In genomic region chr1:172499765-172500441, GRCm38 (mm10) we compare ENCODE assay signal across 7 mouse cellular contexts. TPM values are rescaled to one million over a fixed set of nuclear protein-coding genes. Genes with fewer than 3 reads are reported as not detected.
DNase-seq lines count a peak whose midpoint lies in the region; ATAC-seq and TF ChIP-seq lines count a peak whose summit lies in the region.

Tagln2 (plus strand) TSS chr1:172500047.

- peaks cover 33% of the 10 kb centered on the region for H3K36me3 ChIP-seq in G1E (replicated peaks)
- peaks cover 42% of the 10 kb centered on the region for H3K36me3 ChIP-seq in hindbrain, embryonic 13.5 days
- H3K36me3 ChIP-seq in limb, embryonic 14.5 days (ENCODE audit: control insufficient read depth, insufficient read depth, low read length), result peaks cover 28% of the 10 kb centered on the region
- H3K36me3 ChIP-seq in midbrain, embryonic 15.5 days (replicated peaks), result peaks cover 11% of the 10 kb centered on the region; the same call in 1 of the 2 replicates
- no peaks in the 10 kb centered on the region for H3K36me3 ChIP-seq in stomach, postnatal 0 days (ENCODE audit: control insufficient read depth, insufficient read depth, low read length)

- peak within 1 kb of the TSS; percentile 75 for H3K4me3 ChIP-seq in G1E (ENCODE audit: low read depth, low read length)
- H3K4me3 ChIP-seq in hindbrain, embryonic 13.5 days, result peak within 1 kb of the TSS; percentile 42
- H3K4me3 ChIP-seq in limb, embryonic 14.5 days (replicated peaks; ENCODE audit: low read length), result peak within 1 kb of the TSS; percentile 47
- peak within 1 kb of the TSS; percentile 37 for H3K4me3 ChIP-seq in midbrain, embryonic 15.5 days
- H3K4me3 ChIP-seq in stomach, postnatal 0 days (ENCODE audit: low read depth, low read length), result peak within 1 kb of the TSS; percentile 73

- no peak for TF ChIP-seq CTCF in G1E (IDR thresholded peaks at IDR 0.05; ENCODE audit: low read depth, low read length)
- TF ChIP-seq CTCF in stomach, postnatal 0 days (IDR thresholded peaks at IDR 0.05; ENCODE audit: low read depth), result peak; percentile 63

- 2% methylated on average over 30 of the region's 30 CpGs for WGBS in hindbrain, embryonic 13.5 days
- WGBS in limb, embryonic 14.5 days, result 6% methylated on average over 30 of the region's 30 CpGs
- 2% methylated on average over 30 of the region's 30 CpGs for WGBS in midbrain, embryonic 15.5 days
- WGBS in stomach, postnatal 0 days, result 3% methylated on average over 30 of the region's 30 CpGs

- H3K27ac ChIP-seq in hindbrain, embryonic 13.5 days, result 0 out of 2 replicates have a peak within 1 kb of the TSS, but pooled peaks have one; percentile 12
- peak within 1 kb of the TSS; percentile 59 for H3K27ac ChIP-seq in limb, embryonic 14.5 days (replicated peaks; ENCODE audit: low read depth, low read length)
- H3K27ac ChIP-seq in midbrain, embryonic 15.5 days, result no peak within 1 kb of the TSS
- H3K27ac ChIP-seq in stomach, postnatal 0 days (replicated peaks), result peak within 1 kb of the TSS; percentile 97

- H3K9ac ChIP-seq in hindbrain, embryonic 13.5 days, result peak within 1 kb of the TSS; percentile 65
- peak within 1 kb of the TSS; percentile 62 for H3K9ac ChIP-seq in limb, embryonic 14.5 days (ENCODE audit: low read depth, low read length, severe bottlenecking)
- peak within 1 kb of the TSS; percentile 18 for H3K9ac ChIP-seq in midbrain, embryonic 15.5 days
- H3K9ac ChIP-seq in stomach, postnatal 0 days (ENCODE audit: low read length), result peak within 1 kb of the TSS; percentile 88

- TF ChIP-seq POLR2A in limb, embryonic 14.5 days (IDR thresholded peaks at IDR 0.05; ENCODE audit: borderline replicate concordance, extremely low read depth, insufficient read depth, insufficient read length), result 0 out of 2 replicates have a peak, but pooled peaks have one; percentile 28

- H3K9me3 ChIP-seq in G1E (replicated peaks), result no peaks in the 10 kb centered on the region
- no peaks in the 10 kb centered on the region for H3K9me3 ChIP-seq in hindbrain, embryonic 13.5 days
- H3K9me3 ChIP-seq in limb, embryonic 14.5 days (ENCODE audit: control insufficient read depth, low read length), result no peaks in the 10 kb centered on the region
- no peaks in the 10 kb centered on the region for H3K9me3 ChIP-seq in midbrain, embryonic 15.5 days
- no peaks in the 10 kb centered on the region for H3K9me3 ChIP-seq in stomach, postnatal 0 days (ENCODE audit: control insufficient read depth, low read length)

- TF ChIP-seq EP300 in stomach, postnatal 0 days (optimal IDR thresholded peaks at IDR 0.05), result peak; percentile 26

- peaks cover 46% of the 10 kb centered on the region for H3K4me1 ChIP-seq in G1E (ENCODE audit: insufficient read depth, low read depth, low read length)
- peaks cover 50% of the 10 kb centered on the region for H3K4me1 ChIP-seq in hindbrain, embryonic 13.5 days (replicated peaks)
- peaks cover 36% of the 10 kb centered on the region for H3K4me1 ChIP-seq in limb, embryonic 14.5 days (ENCODE audit: control insufficient read depth, insufficient read depth, low read length)
- H3K4me1 ChIP-seq in midbrain, embryonic 15.5 days, result peaks cover 35% of the 10 kb centered on the region
- H3K4me1 ChIP-seq in stomach, postnatal 0 days (replicated peaks; ENCODE audit: control insufficient read depth, insufficient read depth), result peaks cover 16% of the 10 kb centered on the region

- peaks cover 29% of the 10 kb centered on the region for H3K27me3 ChIP-seq in G1E (ENCODE audit: insufficient read depth, low read length)
- peaks cover 62% of the 10 kb centered on the region for H3K27me3 ChIP-seq in hindbrain, embryonic 13.5 days
- 0 out of 2 replicates have a peak, but pooled peaks cover 5% of the 10 kb centered on the region for H3K27me3 ChIP-seq in limb, embryonic 14.5 days (ENCODE audit: control insufficient read depth, insufficient read depth, low read length)
- peaks cover 31% of the 10 kb centered on the region for H3K27me3 ChIP-seq in midbrain, embryonic 15.5 days (replicated peaks)
- no peaks in the 10 kb centered on the region for H3K27me3 ChIP-seq in stomach, postnatal 0 days (ENCODE audit: control insufficient read depth, insufficient read depth, low read length)

- peak; percentile 58 for ATAC-seq in G1E (ENCODE audit: extremely low read depth, insufficient number of reproducible peaks, low FRiP score, poor library complexity, severe bottlenecking)
- peak; percentile 33 for ATAC-seq in hindbrain, embryonic 13.5 days (ENCODE audit: low FRiP score)
- peak; percentile 69 for ATAC-seq in limb, embryonic 14.5 days (ENCODE audit: low FRiP score, low read depth)
- peak; percentile 25; the same call in 1 of the 2 replicates for ATAC-seq in midbrain, embryonic 15.5 days (replicated peaks)
- ATAC-seq in stomach, postnatal 0 days (ENCODE audit: low FRiP score, low TSS enrichment), result peak; percentile 70

- peak; percentile 91 for DNase-seq in G1E (ENCODE audit: low spot score)
- peak; percentile 90 for DNase-seq in adrenal gland, postnatal 25 days
- peak; percentile 72 for DNase-seq in forelimb bud, embryonic 11.5 days (ENCODE audit: low read depth, low spot score)
- peak; percentile 75 for DNase-seq in limb, embryonic 14.5 days (ENCODE audit: low spot score)
- DNase-seq in stomach, postnatal 0 days (ENCODE audit: low spot score), result peak; percentile 94

- peak within 1 kb of the TSS; percentile 56 for H3K4me2 ChIP-seq in hindbrain, embryonic 13.5 days
- peak within 1 kb of the TSS; percentile 71 for H3K4me2 ChIP-seq in limb, embryonic 14.5 days (replicated peaks; ENCODE audit: low read depth, low read length, severe bottlenecking)
- H3K4me2 ChIP-seq in midbrain, embryonic 15.5 days, result peak within 1 kb of the TSS; percentile 51
- H3K4me2 ChIP-seq in stomach, postnatal 0 days (replicated peaks; ENCODE audit: low read depth), result peak within 1 kb of the TSS; percentile 72

RNA-seq across cellular contexts. Expression of gene Tagln2, which starts in this region (rescaled TPM):
- total RNA-seq in G1E (2014; fragmentation: Nextera tagmentation) (1,068 and 1,186 TPM in 2 replicates), G1E (2017) (618 and 679 TPM in 2 replicates)
- polyA plus RNA-seq in G1E (2012), result 1,022 and 1,501 TPM in 2 replicates
- 80.7 and 88.8 TPM in 2 replicates for total RNA-seq in adrenal gland, postnatal 25 days (2021)
- polyA plus RNA-seq in hindbrain, embryonic 13.5 days (2015; fragmentation: Nextera tagmentation; extraction: Ambion mirVana), result 67.8 and 72.3 TPM in 2 replicates
- 134 and 151 TPM in 2 replicates for polyA plus RNA-seq in limb, embryonic 14.5 days (2012; rRNA removed)
- 138 and 155 TPM in 2 replicates for polyA plus RNA-seq in limb, embryonic 14.5 days (2014; fragmentation: Nextera tagmentation; extraction: Ambion mirVana)
- polyA plus RNA-seq in midbrain, embryonic 15.5 days (2015; fragmentation: Nextera tagmentation; extraction: Ambion mirVana), result 57.2 and 58.7 TPM in 2 replicates
- polyA plus RNA-seq in stomach, postnatal 0 days (2015; fragmentation: Nextera tagmentation; extraction: Ambion mirVana), result 564 and 594 TPM in 2 replicates

Comparison
In these comparisons a context has a peak if more than half of its experiments do, and no peak if none do; other contexts are left out.
1. H3K9ac ChIP-seq: peak in every context shown above with its lines; median percentile 88 in stomach, postnatal 0 days; 65 in hindbrain, embryonic 13.5 days; 62 in limb, embryonic 14.5 days; 18 in midbrain, embryonic 15.5 days.